Mouse (Mus musculus) kidney, adult 18-20 months (tissue): ENCODE measurements around the gene Brpf1.

Source experiments
- DNase-seq: peaks from one replicate; pipeline ENCODE4 v3.0.0; 2021

The Brpf1 gene

GRCm38 (mm10) chr6:113306986-113307349, at the start of gene Brpf1:
Gene Brpf1, plus strand, starts transcription at chr6:113307137.
- no peak for DNase-seq

DNA sequence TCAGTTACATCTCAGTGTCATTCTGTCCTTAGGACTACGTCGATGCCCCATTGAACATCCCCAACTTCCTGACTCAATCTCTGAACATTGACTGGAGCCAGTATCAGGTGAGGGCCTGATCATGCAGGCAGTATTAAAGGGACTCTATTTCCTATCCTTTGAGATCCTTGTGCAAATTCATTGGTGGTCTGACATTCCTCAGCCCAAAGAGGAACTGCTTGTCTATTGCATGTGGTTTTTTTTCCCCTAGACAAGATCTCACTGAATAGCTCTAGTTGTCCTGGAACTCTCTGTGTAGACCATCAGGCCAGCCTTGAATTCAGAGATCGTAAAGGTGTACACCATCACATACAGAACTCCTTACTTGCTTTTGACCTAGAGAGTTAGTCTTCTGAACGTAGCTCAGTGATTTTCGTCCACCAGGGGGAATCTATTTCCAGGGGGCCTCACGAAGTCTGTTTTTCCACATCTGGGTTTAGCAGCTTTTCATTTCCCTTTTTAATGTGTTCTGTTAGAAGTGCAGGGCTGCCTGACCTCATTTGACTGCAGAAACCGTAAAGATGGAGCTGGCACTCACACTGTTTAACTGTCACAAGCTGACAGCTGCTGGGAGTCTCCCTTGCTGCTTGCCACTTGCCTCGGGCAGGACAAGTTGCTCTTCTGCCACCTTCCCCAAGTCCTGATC, 45.6 kb upstream of the Brpf1 start:
- DNase-seq, result no peak

DNA sequence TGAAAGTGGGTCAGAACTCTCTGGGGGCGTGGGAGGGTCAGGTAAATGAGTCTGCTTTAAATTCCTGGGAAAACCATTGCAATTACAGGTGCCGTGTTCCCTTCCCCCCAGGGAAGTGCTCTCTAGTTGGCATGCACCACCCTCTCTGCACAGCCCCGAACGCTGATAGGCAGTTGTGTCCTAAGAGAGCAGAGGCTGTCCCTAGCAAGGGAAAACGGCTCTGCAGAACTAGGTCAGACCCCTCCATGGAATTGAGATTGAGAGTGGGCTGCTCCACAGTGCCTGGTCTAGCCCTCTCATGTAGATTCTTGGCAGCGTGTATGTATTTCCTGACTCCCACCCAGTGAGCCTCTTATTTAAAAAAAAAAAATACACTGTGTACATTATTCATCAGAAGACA, 43.4 kb upstream of the Brpf1 start:
- no peak for DNase-seq

- DNase-seq, result no peak
These were observed 42.5 kb upstream of the Brpf1 start for GRCm38 (mm10) chr6:113264429-113264828.

- no peak for DNase-seq
These were observed 39.8 kb upstream of the Brpf1 start for GRCm38 (mm10) chr6:113266996-113267655.

DNA sequence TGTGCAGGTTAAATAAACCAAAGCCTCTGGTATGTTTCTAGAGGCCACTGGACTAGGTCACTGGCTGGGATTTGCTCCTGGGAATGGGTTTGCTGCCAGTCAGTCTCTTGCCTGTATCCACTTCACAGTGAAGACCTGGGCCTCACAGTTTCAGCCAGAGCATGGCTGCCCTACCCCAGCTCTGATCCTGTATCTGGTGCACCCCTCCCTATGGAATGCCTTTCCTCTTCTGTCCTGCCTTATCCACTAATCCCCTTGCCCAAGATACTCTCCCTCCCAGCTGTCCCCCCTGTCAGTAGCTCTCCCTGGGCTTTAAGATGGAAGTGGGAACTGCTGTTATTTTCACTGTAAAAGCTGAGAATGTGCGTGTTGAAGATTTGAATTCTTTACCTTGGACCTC, 38.9 kb upstream of the Brpf1 start:
- no peak for DNase-seq

GRCm38 (mm10) chr6:113272365-113272764, 34.6 kb upstream of the Brpf1 start:
- no peak for DNase-seq

DNA sequence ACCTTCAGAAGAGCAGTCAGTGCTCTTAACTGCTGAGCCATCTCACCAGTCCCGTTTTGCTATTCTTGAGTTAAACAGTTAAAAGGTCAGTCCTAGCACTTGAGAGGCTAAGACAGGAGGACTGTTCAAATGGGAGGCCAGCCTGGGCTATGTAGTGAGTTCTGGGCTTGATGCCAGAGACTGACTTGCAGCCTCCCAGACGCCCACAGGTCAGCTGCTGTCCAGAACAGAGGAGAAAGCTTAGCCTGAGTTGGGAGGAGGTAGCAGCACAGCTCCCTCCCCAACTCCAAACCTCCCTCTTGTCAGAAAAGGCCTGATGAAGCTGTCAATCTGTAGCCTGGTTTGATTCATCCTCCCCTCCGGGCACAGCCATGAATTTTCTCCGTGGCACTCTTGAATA, 30.1 kb upstream of the Brpf1 start:
- DNase-seq, result no peak

DNA sequence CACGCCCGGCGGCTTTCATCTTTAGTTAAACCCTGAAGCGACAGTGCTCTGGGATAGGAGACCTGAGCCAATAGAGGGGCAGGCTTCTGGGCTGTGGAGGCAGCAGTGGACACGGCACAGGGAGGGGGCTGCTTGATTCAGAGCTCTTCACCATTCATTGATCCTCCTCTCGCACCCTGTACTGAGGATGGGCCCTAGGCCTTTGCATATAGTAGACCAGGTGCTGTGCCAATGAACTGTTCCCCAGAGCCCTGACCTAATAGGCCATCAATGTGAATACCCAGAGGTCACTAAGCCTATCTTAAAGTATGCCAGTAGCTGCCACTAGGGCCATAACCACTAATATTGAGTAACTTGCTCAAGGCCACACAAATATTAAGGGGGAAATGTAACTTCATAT, 25.3 kb upstream of the Brpf1 start:
- no peak for DNase-seq

GRCm38 (mm10) chr6:113282101-113282802, 24.7 kb upstream of the Brpf1 start, which contains the start of gene Cpne9:
Gene Cpne9, plus strand, starts transcription at chr6:113282307.
- DNase-seq, result peak; percentile 11

- DNase-seq, result no peak
These were observed 24.0 kb upstream of the Brpf1 start for GRCm38 (mm10) chr6:113282969-113283368.

GRCm38 (mm10) chr6:113283500-113283899, 23.4 kb upstream of the Brpf1 start:
- no peak for DNase-seq

DNA sequence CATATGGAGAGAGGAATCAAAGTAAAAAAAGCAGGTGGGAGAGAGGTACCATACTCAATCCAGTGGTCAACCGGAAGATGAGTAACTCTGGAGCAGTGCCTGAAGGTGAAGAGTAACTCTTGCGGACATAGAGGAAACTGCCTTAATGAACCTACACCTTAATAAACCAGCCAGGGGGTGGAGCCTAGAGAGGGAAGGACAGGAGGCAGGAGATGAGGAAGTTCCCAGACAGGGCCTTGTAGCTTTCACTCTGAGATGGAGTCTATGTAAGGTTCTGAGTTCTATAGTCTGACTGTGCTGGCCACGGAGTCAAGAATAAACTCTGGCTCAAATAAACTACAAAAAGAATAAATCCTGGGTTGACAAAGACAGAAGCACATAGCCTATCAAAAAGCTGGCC, 22.0 kb upstream of the Brpf1 start:
- no peak for DNase-seq

DNA sequence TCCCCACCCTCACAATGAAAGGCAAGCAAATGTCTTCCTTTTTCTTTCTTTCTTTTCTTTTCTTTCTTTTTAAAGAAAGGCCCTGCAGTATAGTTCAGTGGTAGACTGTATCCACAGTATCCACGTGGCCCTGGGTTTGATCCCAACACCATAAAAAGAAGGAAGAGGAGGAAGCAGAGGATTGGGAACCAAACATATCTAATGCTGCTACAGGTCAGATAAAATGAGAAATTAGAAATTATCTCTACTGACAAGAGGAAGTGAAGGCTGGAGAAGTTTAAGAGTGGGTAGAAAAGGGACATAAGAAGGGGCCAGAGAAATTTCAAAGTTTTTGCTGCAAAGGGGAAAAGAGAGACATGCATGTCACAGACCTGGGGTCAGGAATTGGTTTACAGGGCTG, 20.6 kb upstream of the Brpf1 start:
- no peak for DNase-seq

- no peak for DNase-seq
These were observed 19.7 kb upstream of the Brpf1 start for GRCm38 (mm10) chr6:113287236-113287635.

GRCm38 (mm10) chr6:113289346-113289745, 17.6 kb upstream of the Brpf1 start:
- no peak for DNase-seq

- DNase-seq, result no peak
These were observed 16.6 kb upstream of the Brpf1 start for GRCm38 (mm10) chr6:113290346-113290745.

DNA sequence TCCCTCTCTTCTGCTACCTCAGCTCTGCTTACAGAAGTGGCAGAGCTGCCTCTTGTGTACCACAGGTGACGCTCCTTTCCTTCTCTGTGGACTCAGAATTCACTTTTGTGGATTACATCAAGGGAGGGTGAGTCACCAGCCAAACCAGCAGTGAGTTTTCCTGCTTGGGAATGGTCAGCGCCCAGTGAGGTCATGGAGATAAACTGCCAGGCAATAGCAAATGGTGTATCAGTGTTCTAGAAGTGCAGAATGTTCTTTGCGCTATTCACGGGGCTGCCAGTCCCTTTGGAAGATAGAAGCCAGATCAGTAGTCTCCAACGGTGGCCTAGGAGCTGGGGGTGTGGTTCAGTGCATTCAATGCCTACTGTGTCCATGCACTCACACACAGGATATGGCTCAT, 14.0 kb upstream of the Brpf1 start:
- no peak for DNase-seq

GRCm38 (mm10) chr6:113296046-113296445, 10.9 kb upstream of the Brpf1 start:
- no peak for DNase-seq

DNA sequence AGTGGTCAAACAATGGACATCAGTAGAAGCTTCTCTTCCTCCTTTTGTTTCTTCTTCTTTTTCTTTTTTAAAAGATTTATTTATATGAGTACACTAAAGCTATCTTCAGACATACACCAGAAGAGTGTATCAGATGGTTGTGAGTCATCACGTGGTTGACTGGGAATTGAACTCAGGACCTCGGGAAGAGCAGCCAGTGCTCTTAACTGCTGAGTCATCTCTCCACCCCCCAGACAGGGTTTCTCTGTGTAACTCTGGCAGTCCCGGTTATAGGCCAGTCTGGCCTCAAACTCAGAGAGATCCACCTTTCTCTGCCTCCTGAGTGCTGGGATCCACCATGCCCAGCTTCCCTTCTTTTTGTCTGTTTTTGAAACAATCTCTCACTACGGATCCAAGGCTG, 10.3 kb upstream of the Brpf1 start:
- no peak for DNase-seq

- DNase-seq, result no peak
These were observed 5.6 kb upstream of the Brpf1 start for GRCm38 (mm10) chr6:113301350-113301749.

- peak; percentile 18 for DNase-seq
These were observed 4.7 kb upstream of the Brpf1 start for GRCm38 (mm10) chr6:113302258-113302657.

DNA sequence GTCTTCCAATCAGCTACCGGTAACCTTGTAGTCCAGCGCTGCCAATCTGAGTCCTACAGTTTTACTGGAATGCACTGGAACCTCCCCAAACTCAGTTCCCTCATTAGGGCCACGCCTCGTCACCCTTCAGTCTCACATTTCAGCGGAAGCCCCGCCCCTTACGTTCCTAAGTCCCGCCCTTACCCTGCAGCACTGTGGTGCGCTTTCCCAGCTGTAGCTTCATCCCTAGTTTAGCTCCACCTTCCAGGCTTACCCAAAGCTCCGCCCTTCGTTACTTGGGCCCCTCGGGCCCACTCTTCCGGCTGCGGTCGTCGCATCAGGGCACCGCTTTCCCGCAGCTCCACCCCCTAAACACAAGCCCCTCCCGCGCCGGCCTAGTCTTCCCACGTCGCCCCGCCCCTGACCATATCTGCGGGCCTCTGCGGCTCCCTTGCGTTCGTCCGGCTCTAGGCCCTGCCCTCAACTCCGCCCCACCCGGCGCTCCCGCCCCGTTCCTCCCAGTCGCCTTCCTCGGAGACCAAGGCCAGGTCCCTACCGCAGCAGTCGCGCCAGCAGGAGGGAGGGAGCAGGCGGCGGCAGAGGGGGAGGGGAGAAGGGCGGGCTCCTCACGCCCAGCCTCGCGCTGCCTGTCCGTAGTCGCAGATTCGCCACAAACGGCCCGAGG, 483 bp upstream of the Brpf1 start:
- peak; percentile 99 for DNase-seq
